Mouse (Mus musculus): ENCODE measurements around the gene Ctbs.

The Ctbs gene

GRCm38 (mm10) chr3:146499431-146500002 lies 49.9 kb downstream of the Ctbs start, which contains the start of the genes Spata1 and Gng5:
Gene Spata1, minus strand, starts transcription at chr3:146499753.
Gene Gng5, plus strand, starts transcription at chr3:146499807.
- peak; percentile 93 for DNase-seq

GRCm38 (mm10) chr3:146500003-146500809 lies 50.6 kb downstream of the Ctbs start:
- DNase-seq: peak; percentile 77

DNA sequence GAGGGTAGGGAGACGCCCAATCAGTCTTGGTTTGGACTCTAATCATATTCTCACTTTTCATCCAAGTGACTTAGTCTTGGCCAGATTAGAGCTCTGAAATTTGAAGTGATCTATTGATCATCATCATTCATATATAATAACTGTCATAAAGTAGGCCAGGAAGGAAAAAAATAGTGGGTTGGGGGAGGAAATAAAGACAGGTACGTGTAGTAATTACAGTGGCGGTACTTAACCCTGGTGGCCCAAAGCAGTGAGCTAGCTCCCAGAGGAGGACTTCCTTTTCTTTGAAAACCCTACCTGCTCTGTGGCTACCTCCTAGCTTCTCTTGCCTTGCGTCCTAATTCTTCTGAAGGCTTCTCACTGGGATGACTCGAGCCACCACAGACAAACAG lies 51.2 kb downstream of the Ctbs start:
- no peak for DNase-seq

DNA sequence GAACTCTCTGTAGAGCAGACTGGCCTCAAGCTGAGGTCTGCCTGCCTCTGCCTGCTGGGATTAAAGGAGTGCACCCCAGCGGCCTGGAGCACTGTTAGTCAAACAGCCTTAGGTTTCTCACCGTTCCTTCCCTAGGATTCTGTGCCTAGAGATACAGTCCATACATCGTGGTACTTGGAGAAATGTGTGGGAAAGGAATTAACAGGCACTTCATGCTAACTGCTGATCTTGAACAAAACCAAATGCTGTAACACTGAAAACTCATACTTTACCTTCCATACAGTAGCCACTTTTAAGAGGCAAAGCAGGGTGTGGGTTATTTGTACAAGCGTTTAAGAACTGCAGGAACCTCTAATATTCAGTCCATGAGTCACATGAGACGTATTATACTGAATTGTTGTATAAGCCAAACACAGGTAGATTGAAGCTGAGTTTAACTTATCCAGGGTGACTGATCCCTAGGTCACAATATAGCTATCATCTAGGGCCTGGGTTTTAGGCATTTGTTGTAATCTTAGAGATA lies 52.1 kb downstream of the Ctbs start:
- DNase-seq: no peak

GRCm38 (mm10) chr3:146506711-146507110 lies 57.1 kb downstream of the Ctbs start:
- no peak for DNase-seq
